Mouse (Mus musculus) ovary, postnatal 14 days (tissue): ENCODE measurements at regions not wholly inside any gene's neighbourhood (a gene's known extent, or its start where the extent isn't known, plus 50 kb on each side); places are given as distances from the start of the nearest gene placed in this dataset.
"Not testable (repeated sequence)": the region's sequence is repeated elsewhere in the genome, so short reads cannot be mapped to it uniquely, and the experiment has no call there.

Source experiments
- DNase-seq: peaks from one replicate; pipeline ENCODE4 v3.0.0; 2022; ENCODE audit warnings: low spot score

DNA sequence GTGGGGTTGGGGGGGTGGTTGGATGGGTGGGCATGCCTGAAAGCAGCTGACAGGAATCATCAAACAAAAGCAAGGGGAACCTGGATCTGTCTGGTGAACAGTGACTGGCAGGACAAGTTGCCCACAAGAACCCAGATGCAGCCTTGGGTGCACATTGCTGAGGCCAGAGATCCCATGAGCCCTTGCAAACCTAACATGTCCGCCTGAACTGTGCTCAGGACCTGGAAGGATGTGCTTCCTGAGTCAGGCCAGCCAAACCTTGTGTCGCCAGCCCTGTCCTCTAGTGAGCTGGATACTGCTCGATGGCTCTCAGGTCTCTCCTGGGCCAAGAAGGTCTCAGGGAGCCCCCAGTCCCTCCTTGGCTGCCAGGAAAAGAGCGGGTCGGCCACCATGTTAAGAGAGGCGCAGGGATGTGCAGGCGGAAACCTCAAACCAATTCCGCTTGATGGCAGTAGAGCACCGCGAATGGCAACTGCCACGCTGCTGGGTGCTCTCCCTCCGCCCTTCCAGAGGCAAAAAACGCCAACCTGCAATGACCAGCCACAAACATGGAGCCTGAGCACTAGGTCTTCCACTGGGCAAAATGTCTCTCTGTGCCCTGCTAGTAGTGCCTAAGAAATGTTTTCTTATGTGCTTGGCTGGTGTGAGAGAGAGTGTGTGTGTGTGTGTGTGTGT lies 140.2 kb downstream of the Pls3 start:
- DNase-seq, result peak; percentile 53

DNA sequence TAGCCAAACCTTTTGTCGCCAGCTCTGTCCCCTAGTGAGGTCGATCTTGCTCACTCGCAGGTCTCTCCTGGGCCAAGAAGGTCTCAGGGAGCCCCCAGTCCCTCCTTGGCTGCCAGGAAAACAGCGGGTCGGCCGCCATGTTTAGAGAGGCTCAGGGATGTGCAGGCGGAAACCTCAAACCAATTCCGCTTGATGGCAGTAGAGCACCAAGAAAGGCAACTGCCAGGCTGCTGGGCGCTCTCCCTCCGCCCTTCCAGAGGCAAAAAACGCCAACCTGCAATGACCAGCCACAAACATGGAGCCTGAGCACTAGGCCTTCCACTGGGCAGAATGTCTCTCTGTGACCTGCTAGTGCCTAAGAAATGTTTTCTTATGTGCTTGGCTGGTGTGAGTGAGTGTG lies 141.3 kb downstream of the Pls3 start:
- DNase-seq, result peak; percentile 80

DNA sequence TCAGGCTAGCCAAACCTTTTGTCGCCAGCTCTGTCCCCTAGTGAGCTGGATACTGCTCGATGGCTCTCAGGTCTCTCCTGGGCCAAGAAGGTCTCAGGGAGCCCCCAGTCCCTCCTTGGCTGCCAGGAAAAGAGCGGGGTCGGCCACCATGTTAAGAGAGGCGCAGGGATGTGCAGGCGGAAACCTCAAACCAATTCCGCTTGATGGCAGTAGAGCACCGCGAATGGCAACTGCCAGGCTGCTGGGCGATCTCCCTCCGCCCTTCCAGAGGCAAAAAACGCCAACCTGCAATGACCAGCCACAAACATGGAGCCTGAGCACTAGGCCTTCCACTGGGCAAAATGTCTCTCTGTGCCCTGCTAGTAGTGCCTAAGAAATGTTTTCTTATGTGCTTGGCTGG lies 145.2 kb downstream of the Pls3 start:
- peak; percentile 40 for DNase-seq

DNA sequence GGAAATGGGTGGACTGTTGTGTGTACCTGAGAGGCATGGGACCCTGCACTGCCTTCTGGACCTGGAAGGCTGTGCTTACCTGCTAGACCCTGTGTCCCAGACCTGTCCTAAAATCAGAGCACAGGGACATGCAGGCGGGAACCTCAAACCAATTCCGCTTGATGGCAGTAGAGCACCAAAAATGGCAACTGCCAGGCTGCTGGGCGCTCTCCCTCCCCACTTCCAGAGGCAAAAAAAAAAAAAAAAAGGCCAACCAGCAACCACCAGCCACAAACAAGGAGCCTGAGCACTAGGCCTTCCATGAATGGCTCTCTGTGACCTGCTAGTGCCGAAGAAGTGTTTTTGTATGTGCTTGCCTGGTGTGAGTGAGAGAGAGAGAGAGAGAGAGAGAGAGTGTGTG lies 146.5 kb downstream of the Pls3 start:
- peak; percentile 45 for DNase-seq

DNA sequence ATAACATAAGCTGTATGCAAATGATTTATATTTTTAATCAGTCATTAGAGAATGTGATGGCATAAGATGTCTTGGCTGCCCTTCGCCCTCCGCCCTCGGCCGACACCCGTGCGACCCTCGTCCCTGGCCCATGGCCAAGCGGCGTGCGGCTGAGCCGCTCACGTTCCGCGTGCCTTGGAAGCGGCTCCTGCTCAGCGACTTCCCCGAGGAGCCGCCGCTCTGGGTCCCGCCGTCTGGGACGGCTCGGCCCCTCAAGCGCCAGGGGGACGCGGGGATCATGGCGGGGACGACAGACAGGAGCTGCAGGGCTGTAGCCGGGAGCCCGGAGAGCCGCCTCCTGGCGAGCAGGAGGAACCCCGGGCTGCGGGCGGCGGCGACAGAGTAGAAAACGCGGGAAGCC lies 145.5 kb upstream of the Rab39b start:
- not testable (repeated sequence) for DNase-seq

DNA sequence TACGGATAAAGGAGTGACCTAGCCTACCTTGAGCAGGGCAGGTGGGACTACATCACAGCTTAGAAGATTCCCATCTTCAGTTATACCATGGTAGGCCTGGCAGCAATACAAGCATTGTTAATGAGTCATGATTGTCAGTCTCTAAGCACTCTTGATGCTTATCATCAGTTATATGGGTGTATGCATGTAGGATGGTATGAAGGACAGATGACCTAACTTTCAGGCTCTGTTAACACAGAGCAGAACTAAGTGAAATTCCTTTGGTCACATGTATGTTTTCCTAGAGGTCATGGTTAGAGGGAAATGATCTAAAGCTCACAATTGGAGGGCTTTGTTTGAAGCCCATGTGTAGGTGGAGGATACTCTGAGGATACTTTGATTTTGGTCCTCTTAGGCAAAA lies 121.9 kb upstream of the Rab39b start:
- DNase-seq, result no peak

DNA sequence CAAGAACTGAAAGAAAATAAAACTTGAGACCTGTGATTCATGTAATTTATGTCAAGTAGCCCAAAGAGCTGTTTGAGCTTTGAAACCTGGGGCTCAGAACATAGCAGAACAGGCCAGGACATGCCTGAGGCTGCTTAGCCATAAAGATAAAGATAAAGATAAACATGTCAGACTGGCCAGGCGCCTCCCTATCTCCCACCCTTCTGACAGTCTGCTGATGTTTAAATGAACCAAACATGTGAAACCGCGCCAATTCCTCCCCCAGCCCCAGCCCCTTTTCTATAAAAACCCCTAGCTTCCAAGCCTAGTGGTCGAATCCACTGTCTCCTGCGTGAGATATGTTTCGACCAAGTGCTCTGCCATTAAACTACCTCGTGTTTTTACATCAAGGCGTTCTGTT lies 97.2 kb upstream of the Rab39b start:
- DNase-seq, result not testable (repeated sequence)

DNA sequence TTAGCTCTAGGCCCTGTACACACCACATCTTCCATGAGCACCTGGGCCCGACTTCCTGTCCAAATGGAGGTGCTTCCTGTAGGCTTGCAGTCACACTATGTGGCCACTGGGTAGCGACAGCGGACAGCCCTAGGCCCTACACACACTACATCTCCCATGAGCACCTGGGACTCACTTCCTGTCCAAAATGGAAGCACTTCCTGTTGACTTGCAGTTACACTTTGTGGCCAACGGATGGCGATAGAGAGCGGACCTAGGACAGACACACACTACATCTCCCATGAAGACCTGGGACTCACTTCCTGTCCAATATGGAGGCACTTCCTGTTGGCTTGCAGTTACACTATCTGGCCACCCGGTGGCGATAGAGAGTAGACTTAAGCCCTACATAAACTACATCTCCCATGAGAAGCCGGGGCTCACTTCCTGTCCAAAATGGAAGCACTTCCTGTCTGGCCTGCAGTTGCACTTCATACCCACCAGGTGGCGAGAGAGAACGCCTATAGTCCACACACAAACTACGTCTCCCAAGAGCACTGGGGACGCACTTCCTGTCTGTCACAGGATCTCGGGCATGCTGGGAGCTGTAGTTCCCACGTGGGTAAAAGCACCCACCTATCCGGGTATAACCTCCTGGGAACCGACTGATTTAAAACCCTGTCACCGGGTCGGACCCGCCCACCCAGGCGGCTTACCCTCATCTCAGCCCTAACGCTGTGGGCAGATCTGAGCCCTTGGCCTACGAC lies 96.1 kb upstream of the Rab39b start:
- DNase-seq, result peak; percentile 86

DNA sequence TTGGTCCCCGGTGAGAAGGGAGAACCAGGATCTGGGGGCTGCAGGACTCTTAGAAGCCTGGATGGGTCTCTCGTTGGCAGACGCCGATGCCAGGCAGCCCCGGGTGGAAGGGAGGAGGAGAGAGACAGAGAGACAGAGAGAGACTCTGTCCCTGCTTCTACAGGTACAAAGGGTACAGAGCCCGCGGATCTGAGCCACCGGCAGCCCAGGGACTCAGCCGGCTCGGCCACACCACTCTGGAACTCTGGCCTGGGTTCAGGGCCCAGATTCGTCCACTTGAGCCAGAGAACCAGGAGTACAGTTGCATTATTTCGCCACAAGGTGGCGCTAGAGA lies 95.5 kb upstream of the Rab39b start:
- no peak for DNase-seq

DNA sequence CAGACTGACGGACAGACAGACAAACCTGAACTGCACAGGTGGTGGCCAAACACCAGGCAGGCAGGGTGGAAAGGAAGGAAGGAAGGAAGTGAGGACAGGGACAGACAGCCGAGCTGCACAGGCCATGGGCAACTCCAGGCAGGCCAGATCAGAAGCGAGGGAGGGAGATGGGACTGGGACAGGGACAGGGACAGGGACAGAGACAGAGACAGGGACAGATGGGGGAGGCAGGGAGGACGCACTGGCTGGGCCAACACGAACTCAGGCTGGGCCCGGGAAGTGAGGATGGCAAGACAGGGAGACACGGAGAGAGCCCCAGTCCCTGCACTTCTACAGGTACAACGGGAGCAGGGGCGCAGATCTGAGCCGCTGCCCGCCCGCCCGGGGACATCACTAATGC lies 94.9 kb upstream of the Rab39b start:
- DNase-seq, result no peak

DNA sequence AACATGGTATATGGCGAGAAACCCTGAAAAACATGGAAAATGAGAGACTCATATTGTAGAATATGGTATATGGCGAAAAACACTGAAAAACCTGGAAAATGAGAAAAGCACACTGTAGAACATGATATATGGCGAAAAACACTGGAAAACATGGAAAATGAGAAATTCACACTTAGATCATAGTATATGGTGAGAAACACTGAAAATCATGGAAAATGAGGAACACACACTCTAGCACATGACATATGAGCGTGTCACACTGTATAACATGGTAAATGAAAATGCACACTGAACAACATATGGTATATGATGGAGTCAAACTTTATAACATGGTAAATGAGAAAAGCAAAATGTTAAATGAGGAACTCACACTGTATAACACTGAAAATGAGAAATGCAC lies 89.6 kb upstream of the Rab39b start:
- no peak for DNase-seq

DNA sequence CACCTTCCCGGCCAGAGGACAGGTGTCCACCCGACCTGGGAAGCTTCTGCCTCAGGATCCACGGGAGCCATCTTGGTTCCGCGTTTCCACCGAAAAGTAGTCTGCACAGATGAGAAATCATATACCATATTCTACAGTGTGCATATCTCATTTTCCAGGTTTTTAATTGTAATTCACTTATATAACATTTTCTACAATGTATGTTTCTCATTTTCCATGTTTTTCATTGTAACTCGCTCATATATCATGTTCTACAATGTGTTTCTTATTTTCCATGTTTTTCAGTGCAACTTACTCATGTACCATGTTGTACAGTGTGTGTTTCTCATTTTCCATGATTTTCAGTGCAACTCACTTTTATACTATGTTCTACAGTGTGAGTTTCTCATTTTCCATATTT lies 65.4 kb upstream of the Rab39b start:
- DNase-seq, result no peak
